Mouse (Mus musculus): ENCODE measurements around the gene Ripor3. TPM values are rescaled to one million over a fixed set of nuclear protein-coding genes. Genes with fewer than 3 reads are reported as not detected.

The Ripor3 gene
- total and polyA plus RNA-seq, 3 experiments, result 0.17 TPM; not detected in 2

- DNase-seq (ENCODE audit: extremely low read depth), result no peak
- Histone ChIP-seq H3K27ac (ENCODE audit: insufficient read depth, low read depth) (peak overlapping the region; percentile 32), H3K4me2 (ENCODE audit: insufficient read depth, low read depth, poor library complexity, severe bottlenecking) (peak overlapping the region; percentile 79), H3K9ac (ENCODE audit: insufficient read depth, low read depth) (peak overlapping the region; percentile 67), H3K36me3 (replicated peaks in 1 of 2; ENCODE audit: control insufficient read depth in 1 of 2, insufficient read depth in 1 of 2, low read length in 1 of 2) (peaks cover 0 to 12% of the 10 kb centered on the region in 2 experiments), H3K9me3 (replicated peaks; ENCODE audit: low read length) (no peaks in the 10 kb centered on the region), H3K27me3 (replicated peaks) (no peaks in the 10 kb centered on the region), H3K79me2 (replicated peaks; ENCODE audit: control insufficient read depth, extremely low read depth, insufficient read depth, poor library complexity, severe bottlenecking) (peaks cover 55% of the 10 kb centered on the region), H3K4me3 (replicated peaks in 1 of 3; ENCODE audit: low read depth in 2 of 3, low read length in 2 of 3, poor library complexity in 1 of 3) (peak overlapping the region; percentile 89 to 93 (median 89)), H3K4me1 (ENCODE audit: control insufficient read depth in 1 of 2, insufficient read depth in 2 of 2) (peaks cover 23 to 67% of the 10 kb centered on the region in 2 experiments)
- in situ Hi-C loops (cut with MboI; ENCODE audit: low pct_ligation_motif_present, low pct_unique_long_range_greater_than_20kb, low sequenced_read_pairs) (no loop called here), dilution Hi-C loops (cut with MboI; ENCODE audit: extremely low pct_ligation_motif_present, extremely low pct_unique_long_range_greater_than_20kb, low sequenced_read_pairs) (no loop called here)
- TF ChIP-seq EP300 (IDR thresholded peaks at IDR 0.05; ENCODE audit: low read length) (no peak), MXI1 (IDR thresholded peaks at IDR 0.05; ENCODE audit: low read depth, low read length) (0 out of 2 replicates have a peak, but pooled peaks have one; percentile 6)
Observed at GRCm38 (mm10) chr2:167932727-167933231, 77.6 kb downstream of the Ripor3 start.

DNA sequence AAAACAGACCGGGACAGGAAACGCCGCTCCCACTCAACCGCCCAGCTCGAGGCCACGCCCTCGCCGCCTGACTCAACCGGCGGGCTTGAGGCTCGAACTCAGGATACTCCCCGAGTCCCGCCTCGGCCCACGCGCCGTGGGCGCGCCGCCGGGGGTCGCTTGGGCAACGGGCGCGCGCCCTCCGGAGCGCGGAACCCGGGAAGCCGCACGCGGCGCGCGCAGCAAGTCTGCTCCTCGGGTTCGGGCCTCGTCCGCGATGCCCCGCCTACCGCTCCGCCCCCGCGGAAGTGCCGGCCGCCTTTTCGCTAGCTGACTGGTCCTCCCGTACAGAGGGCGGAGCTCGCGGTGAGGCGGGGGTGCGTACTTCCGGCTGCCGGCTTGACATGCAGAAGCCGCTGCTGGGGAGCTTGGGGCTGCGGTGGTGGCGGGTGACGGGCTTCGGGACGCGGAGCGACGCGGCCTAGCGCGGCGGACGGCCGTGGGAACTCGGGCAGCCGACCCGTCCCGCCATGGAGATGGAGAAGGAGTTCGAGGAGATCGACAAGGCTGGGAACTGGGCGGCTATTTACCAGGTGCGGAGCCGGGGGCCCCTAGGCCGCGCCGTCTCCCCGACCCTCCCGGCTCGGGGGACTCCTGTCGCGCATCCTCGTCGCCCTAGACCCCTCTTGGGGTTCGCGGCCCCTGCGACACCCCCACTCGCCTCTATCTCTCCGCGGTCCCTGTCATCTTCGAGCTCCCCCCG, 78.3 kb downstream of the Ripor3 start, which contains the start of gene Ptpn1:
Ptpn1 (plus strand) TSS at position 73 of the 742 bp plus-strand sequence.
- no peaks in the 10 kb centered on the region for H3K27me3 ChIP-seq (replicated peaks)
- peak within 1 kb of the TSS; percentile 75 for H3K9ac ChIP-seq (ENCODE audit: insufficient read depth, low read depth)
- peaks cover 0 to 7% of the 10 kb centered on the region in 2 experiments for H3K36me3 ChIP-seq (replicated peaks in 1 of 2; ENCODE audit: control insufficient read depth in 1 of 2, insufficient read depth in 1 of 2, low read length in 1 of 2)
- peak within 1 kb of the TSS; percentile 79 for H3K4me2 ChIP-seq (ENCODE audit: insufficient read depth, low read depth, poor library complexity, severe bottlenecking)
- no peaks in the 10 kb centered on the region for H3K9me3 ChIP-seq (replicated peaks; ENCODE audit: low read length)
- peak within 1 kb of the TSS; percentile 89 to 93 (median 89) for H3K4me3 ChIP-seq (replicated peaks in 1 of 3; ENCODE audit: low read depth in 2 of 3, low read length in 2 of 3, poor library complexity in 1 of 3)
- in situ Hi-C loops (cut with MboI; ENCODE audit: low pct_ligation_motif_present, low pct_unique_long_range_greater_than_20kb, low sequenced_read_pairs) (no loop called here), dilution Hi-C loops (cut with MboI; ENCODE audit: extremely low pct_ligation_motif_present, extremely low pct_unique_long_range_greater_than_20kb, low sequenced_read_pairs) (no loop called here)
- peaks cover 49% of the 10 kb centered on the region for H3K79me2 ChIP-seq (replicated peaks; ENCODE audit: control insufficient read depth, extremely low read depth, insufficient read depth, poor library complexity, severe bottlenecking)
- H3K27ac ChIP-seq (ENCODE audit: insufficient read depth, low read depth), result peak within 1 kb of the TSS; percentile 69
- DNase-seq (ENCODE audit: extremely low read depth), result peak; percentile 95
- peaks cover 22 to 66% of the 10 kb centered on the region in 2 experiments for H3K4me1 ChIP-seq (ENCODE audit: control insufficient read depth in 1 of 2, insufficient read depth in 2 of 2)
- TF ChIP-seq CHD1 (IDR thresholded peaks at IDR 0.05; ENCODE audit: low read depth, low read length) (peak; percentile 20; the same call in 1 of the 2 replicates), CHD2 (IDR thresholded peaks at IDR 0.05; ENCODE audit: low read length) (no peak), ZC3H11A (IDR thresholded peaks at IDR 0.05; ENCODE audit: low read depth, low read length) (no peak), MAZ (IDR thresholded peaks at IDR 0.05; ENCODE audit: low read depth, low read length) (no peak), POLR2A (IDR thresholded peaks at IDR 0.05; ENCODE audit: low read depth, low read length) (peak; percentile 91), RAD21 (IDR thresholded peaks at IDR 0.05; ENCODE audit: low read depth, low read length) (no peak; the same call in 1 of the 2 replicates), SMC3 (IDR thresholded peaks at IDR 0.05; ENCODE audit: low read depth, low read length) (no peak), UBTF (IDR thresholded peaks at IDR 0.05; ENCODE audit: low read depth, low read length) (0 out of 2 replicates have a peak, but pooled peaks have one; percentile 63), E2F4 (IDR thresholded peaks at IDR 0.05; ENCODE audit: insufficient replicate concordance, low read depth, low read length) (no peak), ZNF384 (IDR thresholded peaks at IDR 0.05; ENCODE audit: low read depth, low read length) (no peak; the same call in 1 of the 2 replicates), USF2 (conservative IDR thresholded peaks at IDR 0.05; ENCODE audit: low read depth, low read length) (no peak), MXI1 (IDR thresholded peaks at IDR 0.05; ENCODE audit: low read depth, low read length) (peak; percentile 88), JUND (conservative IDR thresholded peaks at IDR 0.05; ENCODE audit: low read depth, low read length) (no peak), GABPA (IDR thresholded peaks at IDR 0.05; ENCODE audit: insufficient replicate concordance, low read depth, low read length) (no peak), NRF1 (IDR thresholded peaks at IDR 0.05; ENCODE audit: low read depth, low read length) (peak; percentile 75), JUN (IDR thresholded peaks at IDR 0.05; ENCODE audit: insufficient read depth, low read depth, low read length) (no peak), IRF4 (IDR thresholded peaks at IDR 0.05; ENCODE audit: low read depth, low read length) (no peak), RCOR1 (conservative IDR thresholded peaks at IDR 0.05; ENCODE audit: low read depth, low read length) (no peak), MYC (IDR thresholded peaks at IDR 0.05; ENCODE audit: low read depth, low read length) (no peak), USF1 (IDR thresholded peaks at IDR 0.05; ENCODE audit: low read depth, low read length) (no peak), ZKSCAN1 (IDR thresholded peaks at IDR 0.05; ENCODE audit: borderline replicate concordance, low read depth, low read length) (no peak), HCFC1 (IDR thresholded peaks at IDR 0.05; ENCODE audit: low read depth, low read length) (peak; percentile 70), MAFK (IDR thresholded peaks at IDR 0.05; ENCODE audit: insufficient replicate concordance, low read length) (no peak), TBP (conservative IDR thresholded peaks at IDR 0.05; ENCODE audit: low read depth, low read length) (0 out of 2 replicates have a peak, but pooled peaks have one; percentile 36), CTCF (conservative IDR thresholded peaks at IDR 0.05 in 1 of 2, IDR thresholded peaks at IDR 0.05 in 1 of 2; ENCODE audit: low read depth in 2 of 2, low read length in 2 of 2) (no peak), POLR2AphosphoS2 (IDR thresholded peaks at IDR 0.05; ENCODE audit: low read depth, low read length) (peak; percentile 80), ZMIZ1 (IDR thresholded peaks at IDR 0.05; ENCODE audit: low read depth, low read length) (peak; percentile 59; the same call in 1 of the 2 replicates), ELF1 (IDR thresholded peaks at IDR 0.05; ENCODE audit: low read depth, low read length) (peak; percentile 93), BHLHE40 (IDR thresholded peaks at IDR 0.05; ENCODE audit: low read depth, low read length) (peak; percentile 38; the same call in 1 of the 2 replicates)

All from CH12.LX (cell line).